Mouse (Mus musculus): ENCODE data around the gene Irs2. TPM values are rescaled to one million over a fixed set of nuclear protein-coding genes. Genes with fewer than 3 reads are reported as not detected.

Irs2 gene
- polyA plus RNA-seq, 1 experiment from 2014 or later = 5.4 TPM

GRCm38 (mm10) chr8:11011787-11012485, 3.7 kb upstream of the Irs2 start:
- Histone ChIP-seq H3K9me3 (ENCODE audit: control insufficient read depth, low read length) (no peaks in the 10 kb centered on the region), H3K4me2 (ENCODE audit: low read length) (no peak overlapping the region), H3K36me3 (ENCODE audit: control insufficient read depth, insufficient read depth) (no peaks in the 10 kb centered on the region), H3K27ac (ENCODE audit: low read length) (no peak overlapping the region), H3K27me3 (replicated peaks; ENCODE audit: control insufficient read depth, insufficient read depth, low read length) (no peaks in the 10 kb centered on the region), H3K4me1 (replicated peaks; ENCODE audit: control insufficient read depth, insufficient read depth, low read length) (peaks cover 14% of the 10 kb centered on the region), H3K9ac (replicated peaks; ENCODE audit: low read depth, low read length) (no peak overlapping the region), H3K4me3 (replicated peaks; ENCODE audit: low read length) (no peak overlapping the region)
- ATAC-seq = no peak
- 75% methylated on average over 3 of the region's 3 CpGs for WGBS

GRCm38 (mm10) chr8:11010913-11011605, 2.8 kb upstream of the Irs2 start:
- WGBS = 18% methylated on average over 11 of the region's 11 CpGs
- no peaks in the 10 kb centered on the region for H3K9me3 ChIP-seq (ENCODE audit: control insufficient read depth, low read length)

GRCm38 (mm10) chr8:11010398-11010797, 2.1 kb upstream of the Irs2 start:
- H3K36me3 ChIP-seq (ENCODE audit: control insufficient read depth, insufficient read depth) = no peaks in the 10 kb centered on the region
- no peaks in the 10 kb centered on the region for H3K9me3 ChIP-seq (ENCODE audit: control insufficient read depth, low read length)
- peaks cover 30% of the 10 kb centered on the region for H3K4me1 ChIP-seq (replicated peaks; ENCODE audit: control insufficient read depth, insufficient read depth, low read length)
- H3K9ac ChIP-seq (replicated peaks; ENCODE audit: low read depth, low read length) = no peak overlapping the region
- ATAC-seq = no peak
- H3K27ac ChIP-seq (ENCODE audit: low read length) = peak overlapping the region; percentile 31; the same call in 1 of the 2 replicates
- 45% methylated on average over 11 of the region's 11 CpGs for WGBS
- no peaks in the 10 kb centered on the region for H3K27me3 ChIP-seq (replicated peaks; ENCODE audit: control insufficient read depth, insufficient read depth, low read length)
- H3K4me3 ChIP-seq (replicated peaks; ENCODE audit: low read length) = no peak overlapping the region; the same call in 1 of the 2 replicates
- 0 out of 2 replicates have a peak overlapping the region, but pooled peaks have one; percentile 14 for H3K4me2 ChIP-seq (ENCODE audit: low read length)

More at GRCm38 (mm10) chr8:11010913-11011605, 2.8 kb upstream of the Irs2 start:
- ATAC-seq = no peak
- Histone ChIP-seq H3K4me1 (replicated peaks; ENCODE audit: control insufficient read depth, insufficient read depth, low read length) (peaks cover 23% of the 10 kb centered on the region), H3K27me3 (replicated peaks; ENCODE audit: control insufficient read depth, insufficient read depth, low read length) (no peaks in the 10 kb centered on the region), H3K27ac (ENCODE audit: low read length) (no peak overlapping the region; the same call in 1 of the 2 replicates), H3K36me3 (ENCODE audit: control insufficient read depth, insufficient read depth) (no peaks in the 10 kb centered on the region), H3K4me2 (ENCODE audit: low read length) (no peak overlapping the region), H3K4me3 (replicated peaks; ENCODE audit: low read length) (no peak overlapping the region), H3K9ac (replicated peaks; ENCODE audit: low read depth, low read length) (peak overlapping the region; percentile 38; the same call in 1 of the 2 replicates)

DNA sequence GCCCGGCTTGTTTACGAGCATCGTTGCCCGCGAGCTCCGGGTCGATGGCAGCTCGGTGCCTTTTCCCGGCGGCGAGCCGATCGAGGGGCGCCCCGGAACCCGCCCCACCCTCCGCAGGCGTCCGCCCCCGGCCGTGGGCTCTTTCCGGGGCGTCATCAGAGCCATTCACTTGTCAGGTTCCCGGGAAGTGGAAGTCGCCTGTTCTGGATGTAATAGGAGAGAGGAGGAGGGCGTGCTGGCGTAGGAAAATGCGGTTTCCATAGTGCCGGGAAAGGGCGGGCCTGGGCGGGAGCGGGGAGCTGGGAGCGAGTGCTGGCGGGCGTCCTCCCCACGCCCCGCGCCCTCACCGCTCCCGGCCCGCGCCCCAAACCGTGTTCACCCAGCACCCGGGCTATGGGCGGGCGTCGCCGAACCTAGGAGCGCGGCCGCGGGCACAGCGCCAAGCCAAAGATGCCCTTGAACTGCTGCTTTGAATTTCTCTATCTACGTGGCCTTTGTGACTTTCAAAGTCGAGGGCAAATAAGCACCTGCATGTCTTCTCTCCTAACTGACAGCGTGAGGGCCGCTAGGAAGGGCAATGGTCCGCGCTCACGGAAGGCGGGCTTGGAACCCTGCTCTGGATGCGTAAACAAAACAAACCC, 1.3 kb upstream of the Irs2 start:
- peaks cover 38% of the 10 kb centered on the region for H3K4me1 ChIP-seq (replicated peaks; ENCODE audit: control insufficient read depth, insufficient read depth, low read length)

GRCm38 (mm10) chr8:11008842-11009420, 673 bp upstream of the Irs2 start:
- H3K36me3 ChIP-seq (ENCODE audit: control insufficient read depth, insufficient read depth) = no peaks in the 10 kb centered on the region; the same call in 1 of the 2 replicates
- peak overlapping the region; percentile 57 for H3K4me3 ChIP-seq (replicated peaks; ENCODE audit: low read length)
- peak; percentile 91 for ATAC-seq
- peak overlapping the region; percentile 87 for H3K4me2 ChIP-seq (ENCODE audit: low read length)
- no peaks in the 10 kb centered on the region for H3K9me3 ChIP-seq (ENCODE audit: control insufficient read depth, low read length)
- H3K4me1 ChIP-seq (replicated peaks; ENCODE audit: control insufficient read depth, insufficient read depth, low read length) = peaks cover 44% of the 10 kb centered on the region
- H3K27ac ChIP-seq (ENCODE audit: low read length) = peak overlapping the region; percentile 99
- under 1% methylated on average over 54 of the region's 73 CpGs for WGBS
- no peaks in the 10 kb centered on the region for H3K27me3 ChIP-seq (replicated peaks; ENCODE audit: control insufficient read depth, insufficient read depth, low read length)
- H3K9ac ChIP-seq (replicated peaks; ENCODE audit: low read depth, low read length) = peak overlapping the region; percentile 98

More for the DNA sequence above, 1.3 kb upstream of the Irs2 start:
- H3K4me3 ChIP-seq (replicated peaks; ENCODE audit: low read length) = peak overlapping the region; percentile 57
- H3K9me3 ChIP-seq (ENCODE audit: control insufficient read depth, low read length) = no peaks in the 10 kb centered on the region
- no peaks in the 10 kb centered on the region for H3K27me3 ChIP-seq (replicated peaks; ENCODE audit: control insufficient read depth, insufficient read depth, low read length)
- H3K27ac ChIP-seq (ENCODE audit: low read length) = peak overlapping the region; percentile 99
- ATAC-seq = peak; percentile 77
- peak overlapping the region; percentile 98 for H3K9ac ChIP-seq (replicated peaks; ENCODE audit: low read depth, low read length)
- no peaks in the 10 kb centered on the region; the same call in 1 of the 2 replicates for H3K36me3 ChIP-seq (ENCODE audit: control insufficient read depth, insufficient read depth)
- under 1% methylated on average over 41 of the region's 62 CpGs for WGBS
- H3K4me2 ChIP-seq (ENCODE audit: low read length) = peak overlapping the region; percentile 77

DNA sequence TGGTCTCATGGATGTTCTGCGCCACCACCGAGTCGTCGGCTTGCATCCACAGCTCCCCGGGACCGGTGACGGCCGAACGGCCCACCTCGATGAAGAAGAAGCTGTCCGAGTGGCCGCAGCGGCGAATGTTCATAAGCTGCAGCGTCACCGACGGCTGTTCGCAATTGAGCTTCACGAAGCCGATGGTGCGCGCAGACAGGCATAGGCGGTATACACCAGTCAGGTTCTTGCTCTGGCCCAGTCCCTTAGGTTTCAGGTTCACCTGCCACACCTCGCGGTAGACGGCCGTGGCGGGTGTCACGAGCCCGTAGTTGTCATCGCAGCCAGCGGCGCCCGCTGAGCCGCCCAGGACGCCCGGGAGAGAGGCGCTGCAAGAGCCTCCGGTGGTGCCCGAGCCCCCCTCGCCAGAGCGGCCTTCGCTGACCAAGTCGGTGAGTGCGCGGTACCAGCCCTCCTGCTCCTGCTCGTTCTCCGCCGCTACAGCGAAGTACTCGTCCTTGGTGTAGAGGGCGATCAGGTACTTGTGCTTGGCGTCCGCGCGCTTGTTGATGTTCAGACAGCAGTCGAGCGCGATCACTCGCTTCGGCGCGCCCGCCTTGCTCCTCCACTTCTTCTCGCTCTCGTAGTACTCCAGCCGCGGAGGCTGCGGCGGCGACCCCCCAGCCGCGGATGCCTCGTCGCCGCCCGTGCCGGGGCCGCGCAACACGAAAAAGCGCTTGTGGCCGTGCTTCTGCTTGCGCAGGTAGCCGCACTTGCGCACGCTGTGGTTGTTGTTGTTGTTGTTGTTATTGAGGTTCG, 478 bp downstream of the Irs2 start:
- H3K36me3 ChIP-seq (ENCODE audit: control insufficient read depth, insufficient read depth) = no peaks in the 10 kb centered on the region; the same call in 1 of the 2 replicates
- whole genome bisulfite sequencing = under 1% methylated on average over 88 of the region's 88 CpGs
- ATAC-seq = no peak

DNA sequence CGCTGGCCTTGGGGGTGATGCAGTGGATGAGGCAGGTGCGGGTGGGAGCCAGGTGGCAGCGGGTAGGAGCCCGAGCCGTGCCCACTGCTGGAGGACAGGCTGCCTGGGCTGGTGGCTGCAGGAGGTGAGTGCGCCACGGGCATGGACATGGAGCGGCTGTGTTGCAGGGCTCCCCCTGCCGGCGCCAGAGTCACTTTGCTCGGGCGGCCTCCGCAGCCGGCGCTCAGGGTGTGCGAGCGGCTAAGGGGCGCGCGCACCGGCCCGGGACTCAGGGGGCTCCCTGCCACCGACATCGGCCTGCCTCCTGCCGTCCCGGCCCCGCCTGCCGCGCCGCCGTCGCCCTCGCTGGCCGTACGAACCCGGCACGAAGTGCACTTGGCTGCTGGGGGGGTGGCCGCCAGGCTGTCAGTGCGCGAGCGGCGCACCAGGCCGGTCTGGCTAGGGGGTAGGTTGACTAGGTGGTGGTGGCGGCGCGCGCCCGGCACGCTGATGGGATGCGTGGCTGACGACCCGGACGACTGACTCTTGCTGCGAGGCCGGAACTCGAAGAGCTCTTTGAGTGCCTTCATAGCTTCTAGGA, 1.2 kb downstream of the Irs2 start:
- ATAC-seq = peak; percentile 45
- Histone ChIP-seq H3K9me3 (ENCODE audit: control insufficient read depth, low read length) (no peaks in the 10 kb centered on the region), H3K36me3 (ENCODE audit: control insufficient read depth, insufficient read depth) (no peaks in the 10 kb centered on the region; the same call in 1 of the 2 replicates), H3K9ac (replicated peaks; ENCODE audit: low read depth, low read length) (peak overlapping the region; percentile 82), H3K4me1 (replicated peaks; ENCODE audit: control insufficient read depth, insufficient read depth, low read length) (peaks cover 58% of the 10 kb centered on the region), H3K27ac (ENCODE audit: low read length) (peak overlapping the region; percentile 94), H3K27me3 (replicated peaks; ENCODE audit: control insufficient read depth, insufficient read depth, low read length) (no peaks in the 10 kb centered on the region), H3K4me3 (replicated peaks; ENCODE audit: low read length) (peak overlapping the region; percentile 57), H3K4me2 (ENCODE audit: low read length) (peak overlapping the region; percentile 87)
- WGBS = 0% methylated on average over 51 of the region's 56 CpGs

More for the DNA sequence above, 478 bp downstream of the Irs2 start:
- Histone ChIP-seq H3K4me3 (replicated peaks; ENCODE audit: low read length) (peak overlapping the region; percentile 57), H3K27me3 (replicated peaks; ENCODE audit: control insufficient read depth, insufficient read depth, low read length) (no peaks in the 10 kb centered on the region), H3K4me2 (ENCODE audit: low read length) (peak overlapping the region; percentile 87), H3K9me3 (ENCODE audit: control insufficient read depth, low read length) (no peaks in the 10 kb centered on the region), H3K9ac (replicated peaks; ENCODE audit: low read depth, low read length) (peak overlapping the region; percentile 82), H3K4me1 (replicated peaks; ENCODE audit: control insufficient read depth, insufficient read depth, low read length) (peaks cover 51% of the 10 kb centered on the region), H3K27ac (ENCODE audit: low read length) (peak overlapping the region; percentile 94)

DNA sequence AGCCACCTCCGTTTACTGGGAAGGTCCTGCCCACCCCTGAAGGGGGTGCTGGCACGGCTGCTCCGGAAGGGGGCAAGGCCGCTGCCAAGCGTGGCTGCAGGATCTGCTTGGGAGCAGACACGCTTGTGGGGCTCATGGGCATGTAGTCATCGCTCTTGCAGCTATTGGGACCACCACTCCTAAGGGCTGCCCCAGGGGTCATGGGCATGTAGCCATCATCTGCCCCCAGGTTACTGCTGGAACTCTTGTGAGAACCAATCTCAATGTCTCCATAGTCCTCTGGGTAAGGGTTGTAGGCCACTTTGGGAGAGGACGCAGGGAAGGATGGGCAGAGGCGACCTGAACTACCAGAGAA, 2.0 kb downstream of the Irs2 start:
- Histone ChIP-seq H3K27me3 (replicated peaks; ENCODE audit: control insufficient read depth, insufficient read depth, low read length) (no peaks in the 10 kb centered on the region), H3K4me2 (ENCODE audit: low read length) (peak overlapping the region; percentile 87), H3K36me3 (ENCODE audit: control insufficient read depth, insufficient read depth) (no peaks in the 10 kb centered on the region; the same call in 1 of the 2 replicates), H3K4me1 (replicated peaks; ENCODE audit: control insufficient read depth, insufficient read depth, low read length) (peaks cover 66% of the 10 kb centered on the region), H3K4me3 (replicated peaks; ENCODE audit: low read length) (peak overlapping the region; percentile 57), H3K9ac (replicated peaks; ENCODE audit: low read depth, low read length) (peak overlapping the region; percentile 82), H3K27ac (ENCODE audit: low read length) (no peak overlapping the region), H3K9me3 (ENCODE audit: control insufficient read depth, low read length) (no peaks in the 10 kb centered on the region)
- no peak for ATAC-seq
- WGBS = 79% methylated on average over 9 of the region's 9 CpGs
